Mouse (Mus musculus) retina, embryonic 14.5 days (tissue): ENCODE results near the gene Cacna1a.
"Not testable (repeated sequence)": the region's sequence is repeated elsewhere in the genome, so short reads cannot be mapped to it uniquely, and the experiment has no call there.

Source experiments
- DNase-seq: peaks from one replicate; pipeline ENCODE4 v3.0.0-alpha.2; 2015; ENCODE audit warnings: low spot score

The Cacna1a gene

DNA sequence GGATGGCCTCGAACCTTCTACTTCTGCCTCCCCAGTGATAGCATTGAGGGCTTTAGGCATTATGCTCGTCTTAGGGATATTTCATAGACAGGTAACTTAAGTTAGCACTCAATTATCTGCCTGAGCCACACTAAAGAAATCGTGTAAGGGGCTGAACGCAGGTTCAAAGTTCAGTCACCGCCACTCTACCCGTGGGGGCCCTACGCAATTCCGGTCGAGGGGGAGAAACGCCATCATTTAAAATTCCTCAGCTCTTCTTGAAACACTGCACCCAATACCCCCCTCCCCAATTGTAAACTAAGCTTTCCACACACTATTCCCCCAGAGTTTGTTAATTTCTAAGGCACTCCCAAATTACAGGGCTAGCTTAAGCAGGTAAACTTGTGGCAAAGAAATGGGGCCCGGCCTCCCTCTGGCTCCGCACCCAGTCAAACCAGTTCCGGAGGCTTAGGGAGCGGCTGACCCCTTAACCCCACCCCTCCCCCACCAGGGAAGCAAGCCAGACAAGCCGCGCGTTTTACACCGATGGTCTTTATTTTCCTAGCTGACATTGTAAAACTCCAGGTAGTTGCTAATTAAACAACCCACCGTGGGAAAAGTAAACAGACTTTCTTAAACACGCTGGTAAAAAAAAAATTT is 272.7 kb downstream of the Cacna1a start:
- peak; percentile 57 for DNase-seq

DNA sequence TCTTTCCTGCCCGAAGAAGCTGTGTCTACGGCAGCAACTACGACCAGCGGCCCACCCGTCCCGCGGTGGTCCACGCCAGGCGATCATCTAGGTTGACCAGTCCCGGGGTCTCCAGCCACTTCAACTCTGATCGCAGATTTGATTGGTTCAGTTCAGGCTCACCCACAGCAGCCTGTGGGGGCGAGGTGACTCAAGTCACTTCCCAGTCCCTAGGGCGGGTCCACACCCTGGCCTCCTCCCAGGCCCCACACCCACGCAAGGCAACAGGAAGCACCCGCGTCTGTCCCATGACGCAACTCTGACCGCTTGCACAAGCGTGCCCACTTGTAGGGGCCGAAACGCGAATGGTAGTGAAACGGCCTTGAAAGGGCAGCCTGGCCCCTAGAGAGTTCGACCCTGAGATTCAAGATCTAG is 273.2 kb downstream of the Cacna1a start:
- peak; percentile 57 for DNase-seq

DNA sequence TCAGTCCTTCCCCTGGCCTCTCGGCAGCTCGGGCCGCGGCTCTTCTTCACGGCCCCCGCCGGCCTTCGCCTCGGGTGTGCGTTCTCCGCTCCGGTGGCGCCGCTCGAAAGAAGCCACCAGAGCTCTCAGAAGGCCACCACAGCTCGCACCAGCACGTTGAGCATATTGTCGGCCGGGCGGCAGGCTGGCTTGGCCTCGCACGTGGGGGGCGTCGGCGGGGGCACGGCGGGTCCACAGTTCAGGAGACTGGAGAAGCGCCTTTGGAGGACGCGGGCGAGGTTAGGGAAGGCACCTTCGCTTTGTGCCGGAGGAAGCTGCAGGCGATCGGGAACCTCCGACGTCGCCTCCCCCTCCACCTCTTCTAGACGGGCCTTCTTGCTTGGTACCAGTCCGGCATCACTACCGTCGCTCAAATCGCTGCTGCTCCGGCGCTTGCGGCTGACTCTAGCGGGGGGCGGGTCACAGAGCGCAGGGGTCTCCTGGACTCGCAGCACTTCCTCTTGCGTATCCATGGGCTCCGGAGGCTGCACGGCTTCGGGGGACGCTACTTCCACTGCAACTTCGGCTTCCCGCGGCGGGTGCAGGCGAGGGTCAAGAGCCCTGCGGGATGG is 273.8 kb downstream of the Cacna1a start:
- DNase-seq, result peak; percentile 70

DNA sequence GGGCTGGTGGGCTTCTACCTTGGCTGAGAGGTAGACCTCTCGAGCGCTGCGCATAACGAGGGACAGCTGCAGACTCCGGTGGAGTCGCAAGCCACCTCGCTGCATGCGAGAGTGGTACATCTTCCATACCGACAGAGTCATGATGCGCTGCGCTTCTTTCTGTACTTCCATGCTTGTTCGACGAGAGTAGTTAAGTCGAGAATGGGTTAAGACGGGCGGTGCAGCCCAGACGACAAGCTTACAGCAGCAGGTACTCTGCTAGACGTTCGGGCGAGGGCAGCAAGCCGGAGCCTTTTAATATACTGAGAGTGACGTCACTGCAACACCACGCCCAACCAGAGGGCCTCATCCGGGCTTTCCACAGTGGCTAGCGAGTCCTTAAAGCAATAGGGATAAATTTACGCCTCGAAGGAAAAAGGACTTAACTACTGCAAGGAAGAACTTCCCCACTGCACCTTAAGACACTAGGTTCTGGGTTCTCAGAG is 274.4 kb downstream of the Cacna1a start, which contains the start of gene Ier2:
Ier2 (minus strand) TSS at position 272 of the 485 bp plus-strand sequence.
- DNase-seq, result peak; percentile 98

DNA sequence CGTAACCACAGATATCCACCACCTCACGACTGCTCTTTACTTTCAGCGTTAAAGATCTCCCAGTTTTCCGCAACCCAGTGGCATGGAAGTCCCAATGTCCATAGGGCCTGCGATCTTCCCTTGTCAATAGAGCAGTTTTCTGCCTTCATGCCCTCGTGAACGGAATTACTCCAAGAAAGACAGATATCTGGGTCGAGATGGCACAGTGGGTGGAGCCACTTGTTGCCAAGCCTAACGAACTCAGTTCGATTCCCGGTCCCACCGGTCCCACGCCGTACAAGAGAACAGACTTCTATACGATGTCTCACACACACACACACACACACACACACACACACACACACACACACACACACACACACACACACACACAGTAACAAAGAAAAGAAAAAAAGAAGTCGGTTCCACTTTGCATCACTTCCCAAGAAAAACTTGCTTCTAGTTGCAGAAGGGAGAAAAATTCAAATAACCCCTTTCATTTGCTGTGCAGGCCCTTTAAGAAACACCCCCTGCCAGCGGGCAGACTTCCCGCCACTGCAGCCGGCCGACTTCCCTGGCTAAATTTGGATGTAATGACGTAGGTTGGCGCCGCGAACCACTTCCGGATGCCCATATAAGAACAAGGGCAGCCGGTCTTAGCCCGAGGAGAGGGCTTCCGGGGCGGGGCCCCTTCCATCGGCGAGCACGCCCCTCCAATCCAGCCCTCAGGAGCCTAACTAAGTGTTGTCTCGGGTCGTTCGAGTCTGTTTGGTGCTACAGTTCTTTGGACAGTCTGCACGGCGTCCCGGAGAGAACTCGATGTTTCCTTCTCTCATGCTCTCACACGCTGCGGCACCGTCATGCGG is 275.5 kb downstream of the Cacna1a start:
- peak; percentile 98 for DNase-seq

DNA sequence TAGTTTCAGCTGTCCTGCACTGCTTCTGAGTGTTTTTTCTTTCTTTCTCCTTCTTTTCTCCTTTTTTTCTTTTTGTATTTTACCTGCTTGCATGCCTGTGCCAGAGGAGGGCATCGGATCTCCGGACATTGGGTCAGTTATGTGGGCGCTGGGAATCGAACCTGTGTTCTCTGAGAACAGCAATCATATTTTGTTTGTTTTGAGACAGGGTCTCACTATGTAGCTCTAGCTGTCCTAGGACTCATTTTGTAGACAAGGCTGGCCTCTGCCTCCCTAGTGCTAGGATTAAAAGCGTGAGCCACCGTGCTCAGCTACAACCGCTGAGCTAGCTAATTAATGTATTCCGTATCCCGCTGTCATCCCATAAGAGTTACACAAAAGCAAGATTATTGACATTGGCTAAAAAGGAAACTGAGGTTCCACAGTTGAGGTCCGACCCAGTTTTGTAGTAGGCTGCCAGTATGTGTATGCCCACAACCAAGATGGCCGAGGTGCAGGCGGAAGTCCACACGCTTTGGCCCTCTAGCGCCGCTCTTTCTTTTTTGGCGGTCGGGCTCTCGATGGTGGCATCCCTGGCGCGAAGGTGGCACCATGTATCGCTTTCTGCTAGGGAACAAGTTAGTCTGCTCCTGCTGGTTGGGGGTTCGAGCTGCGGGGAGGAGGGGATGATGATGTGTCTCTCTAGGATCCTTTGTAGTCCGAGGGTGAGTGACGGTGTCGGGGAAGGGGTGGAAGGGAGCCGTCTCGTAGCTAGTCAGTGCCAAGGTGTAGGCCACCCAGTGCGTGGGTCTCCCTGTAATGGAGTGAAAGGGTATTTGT is 276.5 kb downstream of the Cacna1a start:
- DNase-seq, result peak; percentile 85

DNA sequence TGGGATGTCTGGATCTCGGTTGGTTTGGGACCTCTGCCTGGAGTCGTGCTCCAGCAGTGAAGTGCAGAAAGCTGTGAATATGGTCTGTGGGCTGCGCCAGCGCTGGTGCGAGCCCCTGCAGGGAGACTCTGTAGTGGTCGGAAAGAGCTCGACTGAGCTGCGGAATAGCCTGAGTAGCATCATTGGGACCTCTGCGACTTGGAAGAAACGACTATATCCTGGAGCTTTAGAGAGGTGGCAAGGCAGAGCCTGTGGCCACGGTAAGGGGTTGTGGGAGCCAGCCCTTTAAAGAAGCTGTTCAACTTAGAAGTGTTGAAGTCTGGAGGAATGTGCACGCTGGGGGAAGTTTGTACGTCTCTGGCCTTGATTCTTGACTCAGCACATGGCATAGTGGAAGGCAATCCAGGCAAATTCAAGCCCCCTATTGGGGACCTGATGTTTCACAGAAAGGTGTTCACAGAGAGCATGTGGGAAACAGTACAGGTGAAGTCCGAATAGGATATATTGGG is 277.2 kb downstream of the Cacna1a start:
- peak; percentile 49 for DNase-seq

DNA sequence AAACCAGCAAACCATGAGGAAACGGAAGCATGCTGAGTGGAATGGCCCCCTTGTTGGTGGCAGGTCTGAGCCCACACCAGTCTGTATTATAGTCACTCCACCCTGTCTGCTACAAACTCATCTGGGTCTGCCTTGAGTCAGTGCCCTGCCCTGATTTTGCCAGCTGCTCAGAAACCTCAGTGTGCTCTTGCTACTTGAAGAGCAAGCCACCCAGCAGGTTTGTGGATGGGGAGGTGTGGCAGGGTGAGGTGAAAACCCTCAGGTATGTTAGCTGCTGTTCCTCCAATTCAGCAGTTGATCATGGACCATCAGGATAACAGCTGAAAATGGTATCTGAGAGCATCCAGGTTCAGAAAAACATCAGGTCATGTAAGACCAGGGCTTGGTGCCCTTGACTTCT is 279.8 kb downstream of the Cacna1a start:
- no peak for DNase-seq

DNA sequence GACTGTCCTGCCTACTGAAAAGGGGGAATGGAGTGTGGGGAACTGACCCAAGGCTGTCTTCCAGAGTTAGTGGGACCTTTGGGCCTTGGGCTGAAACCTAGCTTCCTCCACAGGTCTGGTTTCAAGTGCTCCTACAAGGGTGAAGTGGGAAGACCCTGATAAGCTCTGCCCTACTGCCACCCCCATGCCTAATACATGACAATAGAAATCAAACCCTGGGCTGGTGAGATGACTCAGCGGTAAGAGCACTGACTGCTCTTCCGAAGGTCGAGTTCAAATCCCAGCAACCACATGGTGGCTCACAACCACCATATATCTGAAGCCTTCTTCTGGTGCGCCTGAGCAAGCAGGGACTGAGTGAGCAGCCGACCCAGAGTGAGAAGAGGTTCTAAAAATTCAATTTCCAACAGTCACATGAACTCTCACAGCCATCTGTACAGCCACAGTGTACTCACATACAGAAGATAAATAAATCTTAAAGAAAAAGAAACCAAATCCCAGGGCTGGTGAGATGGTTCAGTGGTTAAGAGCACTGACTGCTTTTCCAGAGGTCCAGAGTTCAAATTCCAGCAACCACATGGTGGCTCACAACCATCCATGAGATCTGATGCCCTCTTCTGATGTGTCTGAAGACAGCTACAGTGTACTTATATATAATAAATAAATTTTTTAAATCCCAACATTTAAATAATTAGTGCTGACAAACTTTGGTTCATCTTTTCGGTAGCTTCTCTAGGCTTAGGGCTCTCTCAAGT is 280.7 kb downstream of the Cacna1a start:
- DNase-seq, result no peak

DNA sequence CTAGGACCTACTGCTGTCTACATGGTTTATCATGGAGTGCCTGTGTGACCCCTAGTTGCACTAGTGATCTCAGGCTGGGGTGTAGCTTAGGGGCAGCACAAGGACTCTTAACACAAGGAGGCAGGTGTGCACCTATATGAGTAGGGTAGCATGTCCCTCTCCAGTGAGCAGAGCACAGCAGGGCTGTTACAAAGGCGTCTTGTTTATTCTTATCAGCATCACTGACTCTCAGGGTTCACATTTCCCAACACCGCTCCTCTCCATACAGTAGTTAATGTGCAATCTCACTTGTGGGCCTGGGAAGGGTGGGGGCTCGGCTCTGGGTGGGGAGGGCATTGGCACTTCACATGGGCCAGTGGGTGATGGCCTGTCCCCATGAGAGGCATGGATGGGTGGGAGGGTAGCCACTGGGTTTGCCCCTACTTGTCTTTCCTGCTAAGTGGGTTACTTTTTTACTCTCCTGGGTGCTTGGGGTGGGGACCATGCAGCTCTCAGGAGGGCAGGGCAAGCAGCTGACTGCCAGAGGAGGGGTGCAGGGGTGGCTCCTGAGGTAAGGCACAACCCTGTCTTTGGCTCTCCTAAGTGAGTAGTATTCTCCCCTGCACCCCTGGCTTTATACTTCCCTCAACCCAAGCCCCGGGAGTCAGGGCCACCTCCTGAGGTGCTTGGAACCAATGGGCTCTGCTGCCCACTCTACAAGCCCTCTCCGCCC is 282.2 kb downstream of the Cacna1a start:
- not testable (repeated sequence) for DNase-seq

DNA sequence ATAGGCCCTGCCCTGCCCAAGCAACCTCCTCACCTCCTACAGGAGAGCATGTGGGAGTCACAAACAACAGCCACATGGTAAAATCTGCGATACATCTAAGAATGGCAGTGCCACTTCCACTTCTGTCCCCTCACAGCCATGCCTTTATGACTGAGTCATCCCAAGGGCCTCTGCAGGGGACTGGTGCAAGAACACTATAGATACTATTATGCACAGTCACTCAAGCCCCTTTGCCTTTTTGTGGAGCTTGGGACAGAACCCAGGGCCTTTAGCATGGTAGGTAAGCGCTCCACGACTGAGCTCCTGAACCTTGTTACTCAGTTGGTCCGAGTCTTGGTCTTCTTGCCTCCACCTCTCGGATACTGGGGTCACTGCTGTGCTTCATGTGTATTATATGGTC is 289.1 kb downstream of the Cacna1a start:
- DNase-seq, result no peak

DNA sequence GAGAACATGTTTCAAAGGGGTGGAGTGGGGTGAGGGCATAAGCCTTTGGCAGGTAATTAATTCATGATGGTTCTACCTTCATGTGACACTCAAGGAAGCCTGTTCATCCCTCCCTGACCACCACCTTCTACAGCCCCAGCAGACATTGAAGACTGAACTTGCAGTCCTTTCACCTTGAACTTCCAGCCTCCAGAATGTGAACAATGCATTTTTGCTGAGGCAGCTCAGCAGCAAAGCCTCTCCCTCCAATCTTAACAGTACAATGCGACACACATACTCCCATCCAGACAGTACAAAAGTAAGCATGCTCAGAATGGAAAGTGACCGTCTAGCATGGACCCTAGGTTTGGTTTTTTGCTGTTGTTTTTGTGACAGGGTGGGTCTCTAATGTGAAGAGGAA is 293.2 kb downstream of the Cacna1a start:
- no peak for DNase-seq

DNA sequence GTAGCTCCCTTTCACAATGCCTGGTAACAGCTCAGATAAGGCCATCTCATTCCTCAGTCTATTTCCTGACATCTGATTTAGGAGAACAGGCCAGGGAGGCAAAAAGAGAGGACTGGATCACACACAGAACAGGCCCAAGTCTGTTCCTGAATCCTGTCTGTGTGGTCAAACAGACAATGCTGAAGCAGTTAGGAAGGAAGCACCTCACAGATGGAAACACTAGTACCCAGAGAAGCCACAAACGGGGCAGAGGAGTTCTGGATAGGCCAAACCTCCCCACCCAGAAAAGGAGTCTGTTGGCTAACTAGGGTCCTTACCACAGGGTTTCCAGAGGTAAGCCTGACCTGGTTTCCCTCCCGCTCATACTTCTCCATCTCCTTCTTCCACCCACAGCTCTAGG is 294.0 kb downstream of the Cacna1a start:
- DNase-seq, result no peak

DNA sequence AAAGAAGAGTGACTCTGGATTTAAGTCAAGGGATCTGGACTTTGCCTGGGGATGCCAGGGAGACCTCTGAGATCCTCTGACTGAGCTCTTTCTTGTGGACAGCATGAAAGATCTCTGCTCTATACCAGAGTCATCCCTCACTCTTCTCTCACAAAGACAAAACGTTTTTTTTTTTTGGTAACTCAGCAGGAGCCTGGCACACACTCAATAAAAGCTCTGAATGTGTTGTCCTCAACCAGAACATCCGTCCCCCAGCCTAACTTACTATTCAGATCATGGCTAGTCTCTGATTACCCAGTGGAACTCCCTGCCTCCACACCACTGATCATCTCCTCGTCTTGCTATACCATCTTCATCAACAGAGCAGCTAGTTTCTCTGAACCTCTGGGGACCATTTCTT is 296.3 kb downstream of the Cacna1a start:
- no peak for DNase-seq

DNA sequence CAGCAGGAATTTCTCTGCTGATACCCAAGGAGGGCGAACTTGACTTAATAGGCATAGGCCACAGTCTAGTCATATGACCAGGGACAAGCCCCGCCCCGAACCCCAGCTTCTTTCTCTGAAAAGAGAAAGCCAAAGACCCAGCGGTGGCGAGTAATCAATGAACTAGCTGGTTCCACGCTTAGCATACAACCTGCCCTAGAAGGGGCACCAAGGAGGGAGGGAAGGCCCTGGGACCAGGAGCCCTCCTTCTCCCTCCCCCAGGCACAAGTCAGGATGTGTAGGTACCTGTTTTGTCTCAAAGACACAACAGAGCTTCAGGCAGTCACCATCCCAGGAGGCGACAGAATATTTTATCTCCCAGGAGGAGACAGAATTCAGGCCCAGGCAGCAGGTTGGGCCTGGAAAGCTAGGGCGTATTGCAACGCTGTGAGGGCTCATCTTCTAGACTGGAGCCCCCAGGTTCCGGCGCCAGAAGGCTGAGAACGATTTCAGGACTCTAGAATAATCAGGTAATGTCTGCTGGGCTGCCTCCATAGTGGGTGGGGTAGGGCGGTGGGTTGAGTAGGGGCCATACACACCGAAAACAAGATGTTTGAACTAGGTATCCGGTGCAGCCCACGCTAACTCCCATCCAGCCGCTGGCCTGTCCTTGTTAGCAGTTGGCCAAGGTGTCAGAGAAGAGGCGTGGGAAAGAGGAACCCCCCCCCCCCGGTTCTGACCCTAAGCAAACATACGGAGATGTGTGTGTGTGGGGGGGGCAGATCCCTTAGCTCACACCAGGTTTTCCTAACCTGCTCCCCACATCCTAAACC is 298.2 kb downstream of the Cacna1a start, which contains the start of gene Trmt1:
Trmt1 (plus strand) TSS at position 117 of the 812 bp plus-strand sequence.
- no peak for DNase-seq

DNA sequence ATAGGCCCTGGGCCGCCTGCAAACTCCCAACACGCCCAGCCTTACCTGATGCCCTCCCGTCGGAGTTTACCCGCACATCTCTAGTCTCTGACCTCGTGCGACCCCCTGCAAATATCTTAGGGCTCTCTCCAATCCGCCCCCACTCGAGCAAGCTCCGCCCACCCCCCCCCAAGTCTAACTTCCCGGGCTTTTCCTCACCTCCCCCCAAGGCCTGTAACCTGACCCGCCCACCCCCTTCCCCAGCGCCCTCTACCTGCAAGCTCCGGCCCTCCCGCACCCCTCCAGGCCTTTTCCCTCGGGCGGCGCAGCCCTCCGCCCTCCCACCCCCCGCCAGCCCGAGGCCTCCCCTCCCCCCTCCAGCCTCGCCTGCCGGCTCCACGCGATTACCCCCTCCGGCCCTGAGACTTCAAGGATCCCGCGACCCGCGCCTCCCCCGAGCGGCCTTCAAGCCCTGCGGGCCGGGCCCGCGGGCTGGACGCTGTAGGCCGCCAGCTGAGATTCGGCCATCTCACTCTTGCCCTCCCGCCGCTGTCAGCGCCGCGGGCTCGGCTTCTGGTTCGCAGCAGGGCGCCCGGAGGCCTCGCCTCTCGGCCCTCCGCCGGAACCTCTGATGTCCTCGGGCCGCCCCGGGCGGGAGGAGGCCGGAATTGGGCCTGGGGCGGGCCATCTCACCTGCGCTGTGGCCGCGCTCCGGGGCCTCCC is 298.9 kb downstream of the Cacna1a start:
- DNase-seq, result peak; percentile 51

DNA sequence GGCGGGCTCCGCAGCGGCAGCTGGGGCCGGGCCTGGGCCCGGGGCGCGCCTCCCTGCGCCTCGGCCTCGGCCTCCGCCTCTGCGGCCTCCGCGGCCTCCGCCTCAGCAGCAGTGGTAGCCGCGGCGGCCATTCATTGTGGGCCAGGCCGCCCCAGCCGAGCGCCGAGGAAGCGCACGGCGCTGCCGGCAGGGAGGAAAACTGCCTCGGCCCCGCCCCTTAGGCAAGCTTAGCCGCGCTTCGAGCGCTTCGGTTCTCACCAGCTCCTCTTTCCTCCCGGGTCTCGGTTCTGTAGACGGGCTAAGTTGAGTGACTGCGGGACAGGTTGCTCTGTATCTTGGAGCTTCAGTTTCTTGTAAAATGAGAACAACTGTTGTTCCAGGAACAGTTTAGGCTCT is 299.5 kb downstream of the Cacna1a start, which contains the start of gene Nacc1:
Nacc1 (minus strand) TSS at position 158 of the 396 bp plus-strand sequence.
- peak; percentile 92 for DNase-seq

DNA sequence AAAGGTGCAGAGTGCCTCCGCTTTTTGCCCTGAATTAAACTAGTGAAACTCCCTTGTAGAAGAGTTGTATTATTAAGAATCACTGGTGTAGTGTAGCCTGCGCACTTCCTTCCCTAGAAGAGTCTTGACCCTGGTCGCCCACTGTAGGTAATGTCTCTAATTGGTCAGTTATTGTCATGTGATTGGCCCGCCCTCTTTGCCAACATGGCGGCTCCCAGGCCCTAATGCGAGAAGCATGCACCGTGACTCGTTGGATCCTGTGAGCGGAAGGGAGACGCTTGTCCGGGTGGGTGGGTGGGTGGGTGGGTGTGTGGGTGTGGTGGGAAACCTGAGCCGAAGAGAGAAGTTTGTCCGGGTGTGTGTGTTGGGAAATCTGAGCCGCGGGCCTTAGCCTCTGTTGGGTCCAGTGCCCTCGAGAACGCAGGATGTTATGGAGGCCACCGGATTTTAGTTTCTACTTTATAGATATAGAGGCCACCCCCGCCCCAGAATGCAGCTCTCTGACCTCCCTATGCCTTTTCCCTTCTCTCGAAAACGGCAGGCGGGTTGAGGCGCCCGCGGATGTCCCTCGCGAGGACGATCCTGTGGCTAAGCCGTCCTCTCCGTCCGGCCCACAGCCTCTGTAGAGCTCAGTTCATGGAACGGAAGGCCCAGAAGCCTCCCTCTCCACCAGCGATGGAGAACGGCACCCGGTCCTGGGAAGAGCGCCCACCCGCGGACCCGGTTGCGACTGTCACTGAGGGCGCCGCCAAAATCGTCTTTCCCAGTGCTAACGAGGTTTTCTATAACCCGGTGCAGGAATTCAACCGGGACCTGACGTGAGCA is 301.1 kb downstream of the Cacna1a start:
- DNase-seq, result peak; percentile 95
